Mouse (Mus musculus) monocyte, adult 5-6 weeks (primary cell): ENCODE measurements around the gene Serpinb6e. TPM values are rescaled to one million over a fixed set of nuclear protein-coding genes. Genes with fewer than 3 reads are reported as not detected.

Source experiments
- ATAC-seq: fragments of 153-309, 156-312 bp; replicated peaks from 2 replicates; pipeline ENCODE4 v1.8.0; 2017; ENCODE audit warnings: mild to moderate bottlenecking; ENCODE audit not compliant: low TSS enrichment, insufficient number of reproducible peaks, severe bottlenecking, poor library complexity, low FRiP score
- total RNA-seq: library from RNA; stranded (forward); fragments of 200-1000, 200-491, 200-594 nt; gene quantifications from 3 replicates; pipeline ENCODE4 v1.2.3, GENCODE M21; 2017

Serpinb6e gene
- not detected in 3 replicates for total RNA-seq

- ATAC-seq, result no peak
Measured at GRCm38 (mm10) chr13:33843308-33843707, at the start of gene Serpinb6e. TSS of gene Serpinb6e (minus strand) at chr13:33843408.

GRCm38 (mm10) chr13:33830751-33831150 is 12.5 kb downstream of the Serpinb6e start:
- no peak for ATAC-seq

GRCm38 (mm10) chr13:33823421-33823820 is 19.8 kb downstream of the Serpinb6e start:
- ATAC-seq, result no peak

GRCm38 (mm10) chr13:33821490-33822143 is 21.6 kb downstream of the Serpinb6e start:
- ATAC-seq, result no peak

Other genes starting within 250 kb of the Serpinb6e start
- gene Serpinb6d, start 182.0 kb downstream of the Serpinb6e start, total RNA-seq, result not detected in 3 replicates
- gene Serpinb6c, start 62.3 kb upstream of the Serpinb6e start, total RNA-seq, result not detected in 3 replicates
- gene Nqo2, start 121.3 kb upstream of the Serpinb6e start, total RNA-seq, result 23.0 to 32.6 TPM (median 30.4 TPM) in 3 replicates
- gene Ripk1, start 159.0 kb upstream of the Serpinb6e start, total RNA-seq, result 90.4 to 122 TPM (median 115 TPM) in 3 replicates
- 73.1 to 121 TPM (median 104 TPM) in 3 replicates for gene Serpinb6a, start 159.4 kb upstream of the Serpinb6e start, total RNA-seq
- 3.4 to 10.3 TPM (median 10.2 TPM) in 3 replicates for gene Bphl, start 194.2 kb upstream of the Serpinb6e start, total RNA-seq
- gene Tubb2a, start 234.6 kb upstream of the Serpinb6e start, total RNA-seq, result 29.8 to 47.6 TPM (median 39.0 TPM) in 3 replicates